Mouse (Mus musculus): ENCODE data around the gene Lgals8.
A peak's percentile ranks its signal among the peaks of the same experiment; 100 is the strongest.

Gene Lgals8

GRCm38 (mm10) chr13:12460881-12461729, 3.6 kb downstream of the Lgals8 start:
- peak; percentile 95 for DNase-seq (ENCODE audit: low spot score)

- DNase-seq (ENCODE audit: low spot score), result peak; percentile 67
These were observed 4.3 kb downstream of the Lgals8 start for GRCm38 (mm10) chr13:12460443-12460842.

- no peak for DNase-seq (ENCODE audit: low spot score)
These were observed 8.0 kb downstream of the Lgals8 start for GRCm38 (mm10) chr13:12456711-12457110.

- DNase-seq (ENCODE audit: low spot score), result no peak
These were observed 9.9 kb downstream of the Lgals8 start for GRCm38 (mm10) chr13:12454686-12455390.

- DNase-seq (ENCODE audit: low spot score), result no peak
These were observed 11.6 kb downstream of the Lgals8 start for GRCm38 (mm10) chr13:12453150-12453549.

GRCm38 (mm10) chr13:12442008-12442587, 22.6 kb downstream of the Lgals8 start:
- DNase-seq (ENCODE audit: low spot score), result peak; percentile 16

- no peak for DNase-seq (ENCODE audit: low spot score)
These were observed 23.9 kb downstream of the Lgals8 start for GRCm38 (mm10) chr13:12440813-12441212.

- DNase-seq (ENCODE audit: low spot score), result no peak
These were observed 25.2 kb downstream of the Lgals8 start for GRCm38 (mm10) chr13:12439586-12439985.

- no peak for DNase-seq (ENCODE audit: low spot score)
These were observed 30.9 kb downstream of the Lgals8 start for GRCm38 (mm10) chr13:12433843-12434242.

GRCm38 (mm10) chr13:12428556-12428955, 36.2 kb downstream of the Lgals8 start:
- DNase-seq (ENCODE audit: low spot score), result no peak

- DNase-seq (ENCODE audit: low spot score), result no peak
These were observed 44.1 kb downstream of the Lgals8 start for GRCm38 (mm10) chr13:12420596-12420995.

GRCm38 (mm10) chr13:12412016-12412415, 52.7 kb downstream of the Lgals8 start:
- no peak for DNase-seq (ENCODE audit: low spot score)

GRCm38 (mm10) chr13:12408343-12409066, 56.2 kb downstream of the Lgals8 start:
- no peak for DNase-seq (ENCODE audit: low spot score)

- peak; percentile 6 for DNase-seq (ENCODE audit: low spot score)
These were observed 69.2 kb downstream of the Lgals8 start for GRCm38 (mm10) chr13:12395571-12395970.

- peak; percentile 93 for DNase-seq (ENCODE audit: low spot score)
These were observed 69.9 kb downstream of the Lgals8 start, which contains the start of gene Heatr1 for GRCm38 (mm10) chr13:12394609-12395505. Gene Heatr1 (plus strand): TSS chr13:12395027.
